Mouse (Mus musculus): Measurements from ENCODE around the gene Megf11.
"Not testable (repeated sequence)": the region's sequence is repeated elsewhere in the genome, so short reads cannot be mapped to it uniquely, and the experiment has no call there.

Megf11 gene

GRCm38 (mm10) chr9:64649393-64649792, 264.0 kb downstream of the Megf11 start:
- DNase-seq (ENCODE audit: low spot score): no peak

- DNase-seq (ENCODE audit: low spot score): no peak
Measured at GRCm38 (mm10) chr9:64649892-64650291, 264.5 kb downstream of the Megf11 start.

GRCm38 (mm10) chr9:64651181-64651580, 265.8 kb downstream of the Megf11 start:
- no peak for DNase-seq (ENCODE audit: low spot score)

GRCm38 (mm10) chr9:64651689-64652088, 266.3 kb downstream of the Megf11 start:
- DNase-seq (ENCODE audit: low spot score): no peak

GRCm38 (mm10) chr9:64652138-64652537, 266.7 kb downstream of the Megf11 start:
- no peak for DNase-seq (ENCODE audit: low spot score)

GRCm38 (mm10) chr9:64652841-64653361, 267.5 kb downstream of the Megf11 start:
- no peak for DNase-seq (ENCODE audit: low spot score)

- DNase-seq (ENCODE audit: low spot score): no peak
Measured at GRCm38 (mm10) chr9:64654723-64655122, 269.3 kb downstream of the Megf11 start.

GRCm38 (mm10) chr9:64656613-64657012, 271.2 kb downstream of the Megf11 start:
- DNase-seq (ENCODE audit: low spot score): no peak

GRCm38 (mm10) chr9:64660222-64660621, 274.8 kb downstream of the Megf11 start:
- DNase-seq (ENCODE audit: low spot score): no peak

- no peak for DNase-seq (ENCODE audit: low spot score)
Measured at GRCm38 (mm10) chr9:64664612-64665011, 279.2 kb downstream of the Megf11 start.

GRCm38 (mm10) chr9:64666549-64666948, 281.1 kb downstream of the Megf11 start:
- DNase-seq (ENCODE audit: low spot score): no peak

- no peak for DNase-seq (ENCODE audit: low spot score)
Measured at GRCm38 (mm10) chr9:64667513-64667912, 282.1 kb downstream of the Megf11 start.

- no peak for DNase-seq (ENCODE audit: low spot score)
Measured at GRCm38 (mm10) chr9:64668001-64668400, 282.6 kb downstream of the Megf11 start.

GRCm38 (mm10) chr9:64671341-64672319, 286.2 kb downstream of the Megf11 start:
- DNase-seq (ENCODE audit: low spot score): not testable (repeated sequence)

GRCm38 (mm10) chr9:64687122-64688014, 301.9 kb downstream of the Megf11 start:
- DNase-seq (ENCODE audit: low spot score): no peak

GRCm38 (mm10) chr9:64688015-64688394, 302.6 kb downstream of the Megf11 start:
- DNase-seq (ENCODE audit: low spot score): no peak

- DNase-seq (ENCODE audit: low spot score): no peak
Measured at GRCm38 (mm10) chr9:64690771-64691170, 305.3 kb downstream of the Megf11 start.

GRCm38 (mm10) chr9:64691176-64691575, 305.8 kb downstream of the Megf11 start:
- no peak for DNase-seq (ENCODE audit: low spot score)

GRCm38 (mm10) chr9:64693094-64693493, 307.7 kb downstream of the Megf11 start:
- DNase-seq (ENCODE audit: low spot score): no peak

GRCm38 (mm10) chr9:64695266-64695665, 309.8 kb downstream of the Megf11 start:
- no peak for DNase-seq (ENCODE audit: low spot score)

GRCm38 (mm10) chr9:64696404-64696803, 311.0 kb downstream of the Megf11 start:
- DNase-seq (ENCODE audit: low spot score): no peak

- no peak for DNase-seq (ENCODE audit: low spot score)
Measured at GRCm38 (mm10) chr9:64697006-64697405, 311.6 kb downstream of the Megf11 start.
